7 mouse cellular contexts compared by ENCODE assay signal in genomic region chr19:32210450-32211292, GRCm38 (mm10).
DNase-seq lines count a peak whose midpoint lies in the region; ATAC-seq and TF ChIP-seq lines count a peak whose summit lies in the region.

No protein-coding gene starts in this region.

- 4% methylated on average over 34 of the region's 34 CpGs for WGBS in midbrain, embryonic 11.5 days

- peak overlapping the region; percentile 27 for H3K4me3 ChIP-seq in cortical plate, adult 2 months (ENCODE audit: insufficient read depth, low read length)
- H3K4me3 ChIP-seq in midbrain, embryonic 11.5 days (ENCODE audit: low read depth, low read length): peak overlapping the region; percentile 26; the same call in 1 of the 2 replicates

- H3K36me3 ChIP-seq in midbrain, embryonic 11.5 days (ENCODE audit: control insufficient read depth, insufficient read depth, low read length): no peaks in the 10 kb centered on the region

- peak overlapping the region; percentile 56 for H3K4me2 ChIP-seq in midbrain, embryonic 11.5 days

- TF ChIP-seq POLR2A in cortical plate, adult 2 months (IDR thresholded peaks at IDR 0.05; ENCODE audit: extremely low read depth, insufficient read depth, low read length): peak; percentile 63

- intact Hi-C loops in left cerebral cortex, postnatal 4 days (cut with DNase I): no loop called here

- no peaks in the 10 kb centered on the region for H3K27me3 ChIP-seq in midbrain, embryonic 11.5 days (ENCODE audit: control insufficient read depth, insufficient read depth, low read length)

- peak overlapping the region; percentile 37 for H3K9ac ChIP-seq in midbrain, embryonic 11.5 days (ENCODE audit: low read length)

- DNase-seq in adrenal gland, adult 18-20 months (ENCODE audit: low spot score in 2 of 2): peak; percentile 84
- DNase-seq in gastrocnemius, postnatal 10 days: peak; percentile 75
- DNase-seq in induced T-regulatory cell, adult 2 months (ENCODE audit: low read depth): peak; percentile 90
- DNase-seq in left cerebral cortex, postnatal 4 days: peak; percentile 36
- peak; percentile 94 for DNase-seq in midbrain, embryonic 11.5 days (ENCODE audit: low spot score, missing footprints)
- DNase-seq in spleen, adult 12 weeks (ENCODE audit: low spot score): peak; percentile 69

- no peaks in the 10 kb centered on the region; the same call in 1 of the 2 replicates for H3K4me1 ChIP-seq in cortical plate, adult 2 months (ENCODE audit: control insufficient read depth, insufficient read depth, low read length)
- peaks cover 12% of the 10 kb centered on the region for H3K4me1 ChIP-seq in midbrain, embryonic 11.5 days (ENCODE audit: control insufficient read depth, insufficient read depth, low read length)

- H3K27ac ChIP-seq in cortical plate, adult 2 months (ENCODE audit: insufficient read depth, low read length): peak overlapping the region; percentile 21
- no peak overlapping the region for H3K27ac ChIP-seq in midbrain, embryonic 11.5 days (ENCODE audit: low read depth, low read length)

- no peaks in the 10 kb centered on the region for H3K9me3 ChIP-seq in midbrain, embryonic 11.5 days (ENCODE audit: control insufficient read depth, low read length)

- ATAC-seq in midbrain, embryonic 11.5 days (ENCODE audit: low FRiP score): peak; percentile 95

- no peak for TF ChIP-seq CTCF in cortical plate, adult 2 months (IDR thresholded peaks at IDR 0.05; ENCODE audit: extremely low read depth, insufficient read depth, low read length)

Comparison
In these comparisons a context has a peak if more than half of its experiments do, and no peak if none do; other contexts are left out.
1. DNase-seq: peak in every context shown above with its lines; median percentile 94 in midbrain, embryonic 11.5 days; 90 in induced T-regulatory cell, adult 2 months; 84 in adrenal gland, adult 18-20 months; 75 in gastrocnemius, postnatal 10 days; 69 in spleen, adult 12 weeks; 36 in left cerebral cortex, postnatal 4 days.